Mouse (Mus musculus): Measurements from ENCODE around the gene Bcas3. TPM values are rescaled to one million over a fixed set of nuclear protein-coding genes. Genes with fewer than 3 reads are reported as not detected.

Bcas3 gene
- polyA plus RNA-seq, 1 experiment from 2014 or later: 33.3 TPM

GRCm38 (mm10) chr11:85577816-85578645, 225.1 kb downstream of the Bcas3 start:
- H3K9ac ChIP-seq (ENCODE audit: low read depth, low read length): no peak overlapping the region
- H3K27ac ChIP-seq (ENCODE audit: low read depth, low read length): no peak overlapping the region
- no peaks in the 10 kb centered on the region for H3K27me3 ChIP-seq (ENCODE audit: control insufficient read depth, insufficient read depth, low read length)
- no peak for ATAC-seq (ENCODE audit: low FRiP score)
- H3K4me3 ChIP-seq (ENCODE audit: low read depth, low read length): no peak overlapping the region
- no peaks in the 10 kb centered on the region for H3K36me3 ChIP-seq (ENCODE audit: control insufficient read depth, insufficient read depth, low read length)
- WGBS: 70% methylated on average over 15 of the region's 15 CpGs
- no peak for DNase-seq (ENCODE audit: low spot score)
- H3K4me1 ChIP-seq (replicated peaks; ENCODE audit: control insufficient read depth, insufficient read depth, low read length): no peaks in the 10 kb centered on the region
- H3K4me2 ChIP-seq (replicated peaks; ENCODE audit: low read depth, low read length): no peak overlapping the region
- H3K9me3 ChIP-seq (ENCODE audit: control insufficient read depth, low read length): no peaks in the 10 kb centered on the region

- H3K36me3 ChIP-seq (ENCODE audit: control insufficient read depth, insufficient read depth, low read length): no peaks in the 10 kb centered on the region
- H3K27ac ChIP-seq (ENCODE audit: low read depth, low read length): no peak overlapping the region
- DNase-seq (ENCODE audit: low spot score): no peak
- H3K4me1 ChIP-seq (replicated peaks; ENCODE audit: control insufficient read depth, insufficient read depth, low read length): no peaks in the 10 kb centered on the region
- no peaks in the 10 kb centered on the region for H3K27me3 ChIP-seq (ENCODE audit: control insufficient read depth, insufficient read depth, low read length)
- H3K4me3 ChIP-seq (ENCODE audit: low read depth, low read length): no peak overlapping the region
- no peak for ATAC-seq (ENCODE audit: low FRiP score)
- H3K9me3 ChIP-seq (ENCODE audit: control insufficient read depth, low read length): no peaks in the 10 kb centered on the region
- no peak overlapping the region for H3K4me2 ChIP-seq (replicated peaks; ENCODE audit: low read depth, low read length)
- WGBS: 69% methylated on average over 8 of the region's 8 CpGs
- H3K9ac ChIP-seq (ENCODE audit: low read depth, low read length): no peak overlapping the region
Observed at GRCm38 (mm10) chr11:85584086-85584485, 231.1 kb downstream of the Bcas3 start.

GRCm38 (mm10) chr11:85593636-85594035, 240.7 kb downstream of the Bcas3 start:
- DNase-seq (ENCODE audit: low spot score): no peak
- Histone ChIP-seq H3K9me3 (ENCODE audit: control insufficient read depth, low read length) (no peaks in the 10 kb centered on the region), H3K27ac (ENCODE audit: low read depth, low read length) (no peak overlapping the region), H3K27me3 (ENCODE audit: control insufficient read depth, insufficient read depth, low read length) (no peaks in the 10 kb centered on the region), H3K9ac (ENCODE audit: low read depth, low read length) (no peak overlapping the region), H3K4me1 (replicated peaks; ENCODE audit: control insufficient read depth, insufficient read depth, low read length) (no peaks in the 10 kb centered on the region), H3K36me3 (ENCODE audit: control insufficient read depth, insufficient read depth, low read length) (no peaks in the 10 kb centered on the region), H3K4me2 (replicated peaks; ENCODE audit: low read depth, low read length) (no peak overlapping the region), H3K4me3 (ENCODE audit: low read depth, low read length) (no peak overlapping the region)
- WGBS: 78% methylated on average over 3 of the region's 3 CpGs
- ATAC-seq (ENCODE audit: low FRiP score): no peak

GRCm38 (mm10) chr11:85599251-85599650, 246.3 kb downstream of the Bcas3 start:
- no peak for ATAC-seq (ENCODE audit: low FRiP score)
- no peaks in the 10 kb centered on the region for H3K9me3 ChIP-seq (ENCODE audit: control insufficient read depth, low read length)
- no peaks in the 10 kb centered on the region for H3K27me3 ChIP-seq (ENCODE audit: control insufficient read depth, insufficient read depth, low read length)
- no peak overlapping the region for H3K27ac ChIP-seq (ENCODE audit: low read depth, low read length)
- no peaks in the 10 kb centered on the region for H3K36me3 ChIP-seq (ENCODE audit: control insufficient read depth, insufficient read depth, low read length)
- H3K4me3 ChIP-seq (ENCODE audit: low read depth, low read length): no peak overlapping the region
- H3K9ac ChIP-seq (ENCODE audit: low read depth, low read length): no peak overlapping the region
- no peak overlapping the region for H3K4me2 ChIP-seq (replicated peaks; ENCODE audit: low read depth, low read length)
- DNase-seq (ENCODE audit: low spot score): no peak
- H3K4me1 ChIP-seq (replicated peaks; ENCODE audit: control insufficient read depth, insufficient read depth, low read length): no peaks in the 10 kb centered on the region

- no peak overlapping the region for H3K27ac ChIP-seq (ENCODE audit: low read depth, low read length)
- H3K36me3 ChIP-seq (ENCODE audit: control insufficient read depth, insufficient read depth, low read length): no peaks in the 10 kb centered on the region
- ATAC-seq (ENCODE audit: low FRiP score) (no peak), DNase-seq (ENCODE audit: low spot score) (no peak)
- H3K4me3 ChIP-seq (ENCODE audit: low read depth, low read length): no peak overlapping the region
- H3K4me1 ChIP-seq (replicated peaks; ENCODE audit: control insufficient read depth, insufficient read depth, low read length): no peaks in the 10 kb centered on the region
- no peak overlapping the region for H3K9ac ChIP-seq (ENCODE audit: low read depth, low read length)
- H3K27me3 ChIP-seq (ENCODE audit: control insufficient read depth, insufficient read depth, low read length): no peaks in the 10 kb centered on the region
- no peaks in the 10 kb centered on the region for H3K9me3 ChIP-seq (ENCODE audit: control insufficient read depth, low read length)
- WGBS: 92% methylated on average over 3 of the region's 3 CpGs
- H3K4me2 ChIP-seq (replicated peaks; ENCODE audit: low read depth, low read length): no peak overlapping the region
Observed at GRCm38 (mm10) chr11:85603546-85604322, 250.8 kb downstream of the Bcas3 start.

- DNase-seq (ENCODE audit: low spot score): no peak
- no peaks in the 10 kb centered on the region for H3K27me3 ChIP-seq (ENCODE audit: control insufficient read depth, insufficient read depth, low read length)
- no peak overlapping the region for H3K9ac ChIP-seq (ENCODE audit: low read depth, low read length)
- H3K9me3 ChIP-seq (ENCODE audit: control insufficient read depth, low read length): no peaks in the 10 kb centered on the region
- no peaks in the 10 kb centered on the region for H3K4me1 ChIP-seq (replicated peaks; ENCODE audit: control insufficient read depth, insufficient read depth, low read length)
- H3K4me3 ChIP-seq (ENCODE audit: low read depth, low read length): no peak overlapping the region
- H3K4me2 ChIP-seq (replicated peaks; ENCODE audit: low read depth, low read length): no peak overlapping the region
- H3K36me3 ChIP-seq (ENCODE audit: control insufficient read depth, insufficient read depth, low read length): no peaks in the 10 kb centered on the region
- H3K27ac ChIP-seq (ENCODE audit: low read depth, low read length): no peak overlapping the region
- ATAC-seq (ENCODE audit: low FRiP score): no peak
- WGBS: 68% methylated on average over 5 of the region's 5 CpGs
Observed at GRCm38 (mm10) chr11:85609303-85609940, 256.5 kb downstream of the Bcas3 start.

- WGBS: 67% methylated on average over 5 of the region's 5 CpGs
- Histone ChIP-seq H3K27me3 (ENCODE audit: control insufficient read depth, insufficient read depth, low read length) (no peaks in the 10 kb centered on the region), H3K4me1 (replicated peaks; ENCODE audit: control insufficient read depth, insufficient read depth, low read length) (no peaks in the 10 kb centered on the region), H3K4me2 (replicated peaks; ENCODE audit: low read depth, low read length) (no peak overlapping the region), H3K9ac (ENCODE audit: low read depth, low read length) (no peak overlapping the region), H3K9me3 (ENCODE audit: control insufficient read depth, low read length) (no peaks in the 10 kb centered on the region), H3K36me3 (ENCODE audit: control insufficient read depth, insufficient read depth, low read length) (no peaks in the 10 kb centered on the region), H3K4me3 (ENCODE audit: low read depth, low read length) (no peak overlapping the region), H3K27ac (ENCODE audit: low read depth, low read length) (no peak overlapping the region)
- ATAC-seq (ENCODE audit: low FRiP score) (no peak), DNase-seq (ENCODE audit: low spot score) (no peak)
Observed at GRCm38 (mm10) chr11:85613035-85613434, 260.1 kb downstream of the Bcas3 start.

- Histone ChIP-seq H3K9ac (ENCODE audit: low read depth, low read length) (no peak overlapping the region), H3K9me3 (ENCODE audit: control insufficient read depth, low read length) (no peaks in the 10 kb centered on the region), H3K27ac (ENCODE audit: low read depth, low read length) (no peak overlapping the region), H3K4me2 (replicated peaks; ENCODE audit: low read depth, low read length) (no peak overlapping the region), H3K4me1 (replicated peaks; ENCODE audit: control insufficient read depth, insufficient read depth, low read length) (no peaks in the 10 kb centered on the region), H3K27me3 (ENCODE audit: control insufficient read depth, insufficient read depth, low read length) (no peaks in the 10 kb centered on the region), H3K36me3 (ENCODE audit: control insufficient read depth, insufficient read depth, low read length) (no peaks in the 10 kb centered on the region), H3K4me3 (ENCODE audit: low read depth, low read length) (no peak overlapping the region)
- 77% methylated on average over 3 of the region's 3 CpGs for WGBS
- DNase-seq (ENCODE audit: low spot score) (no peak), ATAC-seq (ENCODE audit: low FRiP score) (no peak)
Observed at GRCm38 (mm10) chr11:85613586-85613985, 260.6 kb downstream of the Bcas3 start.
